Mouse (Mus musculus) liver, postnatal 0 days (tissue): Measurements from ENCODE around the gene Gm9045. TPM values are rescaled to one million over a fixed set of nuclear protein-coding genes. Genes with fewer than 3 reads are reported as not detected.
"Not testable (repeated sequence)": the region's sequence is repeated elsewhere in the genome, so short reads cannot be mapped to it uniquely, and the experiment has no call there.

Source experiments
- ATAC-seq: fragments of 200-750 bp; cut with Nextera tagmentation; 2 replicates; pipeline ENCODE4 v1.8.0; 2017; ENCODE audit warnings: mild to moderate bottlenecking, moderate library complexity
- DNase-seq: peaks from one replicate; pipeline ENCODE4 v3.0.0-alpha.2; 2016
- H3K27ac ChIP-seq: fragments of 300-500 bp; sonication (generic); 2 replicates; pipeline ENCODE4 v1.5.1; 2014; ENCODE audit warnings: antibody characterized with exemption, moderate library complexity, mild to moderate bottlenecking, low read depth
- H3K27me3 ChIP-seq: fragments of 300-500 bp; sonication (generic); 2 replicates; pipeline ENCODE4 v1.6.1; 2014; ENCODE audit warnings: low read length, control low read depth, mixed read lengths; ENCODE audit not compliant: insufficient read depth
- H3K36me3 ChIP-seq: fragments of 300-500 bp; sonication (generic); replicated peaks from 2 replicates; pipeline ENCODE4 v1.6.1; 2014; ENCODE audit warnings: mild to moderate bottlenecking, control low read depth, low read length, moderate library complexity, mixed read lengths; ENCODE audit not compliant: insufficient read depth
- H3K4me1 ChIP-seq: fragments of 300-500 bp; sonication (generic); 2 replicates; pipeline ENCODE4 v1.6.1; 2014; ENCODE audit warnings: antibody characterized with exemption, mild to moderate bottlenecking, control low read depth; ENCODE audit not compliant: insufficient read depth
- H3K4me2 ChIP-seq: fragments of 300-500 bp; sonication (generic); 2 replicates; pipeline ENCODE4 v1.6.1; 2014; ENCODE audit warnings: low read depth, mild to moderate bottlenecking, low read length, moderate library complexity, mixed read lengths
- H3K4me3 ChIP-seq: fragments of 300-500 bp; sonication (generic); 2 replicates; pipeline ENCODE4 v1.5.1; 2014; ENCODE audit warnings: low read depth, low read length
- H3K9ac ChIP-seq: fragments of 300-500 bp; sonication (generic); replicated peaks from 2 replicates; pipeline ENCODE4 v1.6.1; 2014; ENCODE audit warnings: mild to moderate bottlenecking, moderate library complexity
- H3K9me3 ChIP-seq: fragments of 300-500 bp; sonication (generic); 2 replicates; pipeline ENCODE4 v1.6.1; 2016; ENCODE audit warnings: mild to moderate bottlenecking, control low read depth, low read length, mixed read lengths
- CTCF ChIP-seq: sonication (generic); IDR thresholded peaks from 2 replicates; pipeline ENCODE4 v1.5.1; 2016; ENCODE audit warnings: antibody characterized with exemption, low read depth
- EP300 ChIP-seq: IDR thresholded peaks from 2 replicates; pipeline ENCODE4 v1.6.1; 2016; ENCODE audit warnings: antibody characterized with exemption, low read depth, mild to moderate bottlenecking
- WGBS: fragments of 180-500 bp; shearing (Covaris S2); extraction: QIAGEN DNeasy Blood & Tissue Kit; methylation state at CpG from one replicate; pipeline ENCODE4 v1.1.7; 2014; ENCODE audit not compliant: insufficient replicate concordance; 5-methylcytosine and 5-hydroxymethylcytosine counted together
- polyA plus RNA-seq: library from polyadenylated mRNA; unstranded; fragments of >200 nt; fragmentation: Nextera tagmentation; extraction: Ambion mirVana; gene quantifications from 2 replicates; pipeline ENCODE4 v1.2.1, GENCODE M21; 2015

Gene Gm9045
- polyA plus RNA-seq, 1 experiment from 2014 or later, result not detected

DNA sequence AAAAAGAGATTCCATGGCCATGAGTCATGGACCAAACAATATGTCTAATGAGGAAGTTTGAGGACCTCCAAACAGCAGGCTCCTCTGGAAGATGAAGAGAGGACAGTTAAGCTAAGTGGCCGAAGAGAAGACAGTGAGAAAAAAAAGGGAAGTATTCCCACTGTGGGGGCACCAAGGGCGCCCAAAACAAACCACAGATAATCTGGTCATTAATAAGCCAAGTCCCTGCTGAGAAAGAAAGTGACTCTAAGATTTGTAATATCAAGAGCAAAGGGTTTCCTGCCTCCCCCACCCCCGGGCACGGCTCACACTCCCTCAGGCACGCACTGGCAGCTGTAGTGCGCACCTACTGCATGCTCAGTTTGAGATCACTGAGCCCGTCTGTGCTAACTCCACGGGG is 18.6 kb downstream of the Gm9045 start:
- Histone ChIP-seq H3K4me3 (no peak overlapping the region), H3K9ac (no peak overlapping the region), H3K27me3 (no peaks in the 10 kb centered on the region), H3K4me1 (no peaks in the 10 kb centered on the region), H3K27ac (no peak overlapping the region), H3K36me3 (no peaks in the 10 kb centered on the region), H3K9me3 (no peaks in the 10 kb centered on the region), H3K4me2 (no peak overlapping the region)
- ATAC-seq (no peak), DNase-seq (no peak)
- TF ChIP-seq EP300 (no peak), CTCF (no peak)
- WGBS, result 51% methylated on average over 8 of the region's 8 CpGs

GRCm38 (mm10) chr10:118302133-118302532 is 35.5 kb downstream of the Gm9045 start:
- not testable (repeated sequence) for H3K36me3 ChIP-seq, DNase-seq, H3K4me3 ChIP-seq, H3K27me3 ChIP-seq, H3K9ac ChIP-seq, H3K27ac ChIP-seq, ATAC-seq, H3K4me2 ChIP-seq, H3K9me3 ChIP-seq, H3K4me1 ChIP-seq
- WGBS, result 40% methylated on average over 2 of the region's 2 CpGs

GRCm38 (mm10) chr10:118294938-118295337 is 42.7 kb downstream of the Gm9045 start, which contains the start of gene Iltifb:
TSS of gene Iltifb (minus strand) at chr10:118295038.
- WGBS, result 86% methylated on average over 6 of the region's 6 CpGs
- TF ChIP-seq EP300 (no peak), CTCF (no peak)

More at GRCm38 (mm10) chr10:118294938-118295337, 42.7 kb downstream of the Gm9045 start, which contains the start of gene Iltifb:
- Histone ChIP-seq H3K9ac (no peak within 1 kb of the TSS), H3K4me1 (no peaks in the 10 kb centered on the region), H3K4me2 (no peak within 1 kb of the TSS), H3K4me3 (no peak within 1 kb of the TSS), H3K27me3 (no peaks in the 10 kb centered on the region), H3K27ac (no peak within 1 kb of the TSS), H3K36me3 (no peaks in the 10 kb centered on the region), H3K9me3 (no peaks in the 10 kb centered on the region)
- ATAC-seq, result no peak
- no peak for DNase-seq

Other genes with a start within 250 kb of the Gm9045 start
- gene Mdm1, start 196.0 kb downstream of the Gm9045 start, polyA plus RNA-seq, result 4.3 and 4.7 TPM in 2 replicates
- not detected in 2 replicates for gene Il22, start 132.9 kb downstream of the Gm9045 start, polyA plus RNA-seq
- not detected in 2 replicates for gene Gm32717, start 97.1 kb downstream of the Gm9045 start, polyA plus RNA-seq
- gene Gm32802, start 79.1 kb downstream of the Gm9045 start, polyA plus RNA-seq, result not detected in 2 replicates
- gene Iltifb, start 42.8 kb downstream of the Gm9045 start, polyA plus RNA-seq, result not detected in 2 replicates
- not detected in 2 replicates for gene Gm9040, start 10.9 kb downstream of the Gm9045 start, polyA plus RNA-seq
- not detected in 2 replicates for gene Gm9044, start 5.4 kb downstream of the Gm9045 start, polyA plus RNA-seq
- gene Gm9046, start 5.4 kb upstream of the Gm9045 start, polyA plus RNA-seq, result not detected in 2 replicates
- gene Gm9048, start 10.8 kb upstream of the Gm9045 start, polyA plus RNA-seq, result not detected in 2 replicates
- gene Gm9049, start 16.3 kb upstream of the Gm9045 start, polyA plus RNA-seq, result not detected in 2 replicates
- 0.08 TPM in 1 of 2 replicates, not detected in the other for gene Ifng, start 103.2 kb upstream of the Gm9045 start, polyA plus RNA-seq